Mouse (Mus musculus) NIH3T3 (cell line): Measurements from ENCODE around the gene Helb.
"Not testable (repeated sequence)": the region's sequence is repeated elsewhere in the genome, so short reads cannot be mapped to it uniquely, and the experiment has no call there.

Experiments
- DNase-seq: peaks from one replicate; pipeline ENCODE4 v3.0.0-alpha.2; 2012; ENCODE audit warnings: low read depth

Gene Helb

DNA sequence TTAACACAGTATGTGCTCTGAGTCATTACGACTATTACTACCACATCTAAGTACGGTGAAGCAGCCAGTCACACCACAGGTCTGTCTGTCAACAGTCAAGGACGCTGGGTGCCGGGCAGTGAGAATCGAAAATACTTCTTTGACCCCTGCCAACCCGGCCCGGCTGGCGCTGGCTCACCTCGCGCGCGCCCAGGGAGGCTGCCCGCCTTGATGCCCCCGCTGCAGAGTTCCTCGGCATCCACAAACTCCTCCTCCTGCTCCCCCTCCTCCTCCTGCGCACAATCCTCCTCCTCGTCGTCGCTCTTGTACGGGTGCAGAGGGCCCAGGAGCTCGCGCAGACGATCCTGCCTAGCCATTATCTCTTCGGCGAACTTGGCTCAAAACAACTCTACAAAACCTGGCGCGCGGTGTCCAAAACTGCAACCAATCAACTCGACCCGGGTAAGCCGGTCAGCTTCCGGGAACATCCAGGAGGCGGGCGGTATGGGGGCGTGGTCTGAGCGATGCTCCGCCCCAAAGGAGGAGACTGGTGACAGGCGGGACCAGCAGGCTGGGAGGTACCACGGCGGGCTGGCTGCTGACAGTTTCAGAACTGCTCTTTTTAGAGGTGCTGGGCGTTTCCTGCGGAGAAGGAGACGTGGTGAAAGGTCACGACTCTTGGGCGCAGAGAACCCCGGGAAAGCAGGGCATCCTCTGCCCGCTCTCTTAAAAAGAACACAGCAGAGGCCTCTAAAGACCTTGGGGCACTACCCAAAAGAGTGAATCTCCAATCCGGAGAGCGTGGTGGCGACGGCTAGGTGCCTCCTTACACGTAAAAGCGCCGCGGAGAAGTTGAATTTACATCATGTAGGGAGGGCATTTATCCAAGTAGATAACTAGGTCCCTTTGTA, at the start of gene Helb:
TSS of gene Helb (minus strand) at position 481 of the 890 bp plus-strand sequence.
- peak; percentile 98 for DNase-seq

DNA sequence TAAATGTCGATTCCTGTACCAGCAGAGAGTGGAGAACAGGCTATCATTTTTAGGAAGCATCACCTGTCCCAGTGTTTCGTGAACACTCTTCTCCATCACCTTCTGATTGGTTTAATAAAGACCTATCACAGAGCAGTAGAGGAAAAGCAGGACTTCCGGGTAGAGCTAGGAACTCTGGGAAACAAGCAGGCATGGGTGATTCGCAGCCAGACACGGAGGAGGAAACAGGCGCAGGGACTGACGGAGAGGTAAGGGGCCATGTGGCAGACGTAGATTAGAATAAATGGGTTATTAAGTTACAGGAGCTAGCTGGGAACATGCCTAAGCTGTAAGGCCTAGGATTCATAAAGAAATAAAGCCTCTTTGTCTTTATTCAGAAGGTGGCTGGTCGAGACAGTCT, 47.7 kb upstream of the Helb start:
- no peak for DNase-seq

DNA sequence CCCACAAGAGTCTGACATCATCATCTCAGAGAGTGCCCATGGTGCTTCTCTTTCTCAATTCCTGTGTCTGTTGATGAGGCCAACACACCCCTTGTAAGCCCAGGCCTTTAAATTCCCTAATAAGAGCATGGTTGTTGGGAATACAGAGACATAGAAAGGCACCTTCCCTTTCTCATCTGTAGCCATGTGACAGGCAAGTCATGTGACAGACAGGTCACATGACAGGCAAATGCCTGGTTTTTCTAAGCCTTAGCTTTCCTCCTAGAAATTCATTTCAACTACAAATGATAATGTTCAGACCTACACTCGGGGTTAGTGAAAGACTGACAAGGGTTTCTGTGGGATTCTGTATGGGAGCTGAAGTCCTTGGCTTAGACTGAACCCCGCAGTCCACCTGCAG, 41.1 kb upstream of the Helb start:
- no peak for DNase-seq

DNA sequence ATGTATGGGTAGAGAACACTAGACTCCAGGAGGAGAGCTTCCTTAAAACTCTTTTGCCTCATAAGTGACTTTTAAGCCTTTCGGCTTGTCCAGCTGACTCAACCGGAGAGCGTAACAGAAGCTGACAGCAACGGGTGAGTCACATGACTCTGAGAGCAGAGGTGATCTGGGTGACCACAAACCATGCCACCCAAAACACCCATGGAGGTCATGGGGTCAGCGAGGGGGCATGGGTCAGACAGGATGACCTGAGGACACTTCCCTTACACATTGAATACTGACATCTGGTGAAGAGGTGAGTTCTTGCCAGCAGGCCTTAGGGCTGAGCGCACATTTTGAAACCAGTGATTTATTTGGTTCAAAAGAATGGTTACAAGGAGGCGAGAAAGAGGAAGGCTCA, 38.9 kb upstream of the Helb start:
- DNase-seq: no peak

DNA sequence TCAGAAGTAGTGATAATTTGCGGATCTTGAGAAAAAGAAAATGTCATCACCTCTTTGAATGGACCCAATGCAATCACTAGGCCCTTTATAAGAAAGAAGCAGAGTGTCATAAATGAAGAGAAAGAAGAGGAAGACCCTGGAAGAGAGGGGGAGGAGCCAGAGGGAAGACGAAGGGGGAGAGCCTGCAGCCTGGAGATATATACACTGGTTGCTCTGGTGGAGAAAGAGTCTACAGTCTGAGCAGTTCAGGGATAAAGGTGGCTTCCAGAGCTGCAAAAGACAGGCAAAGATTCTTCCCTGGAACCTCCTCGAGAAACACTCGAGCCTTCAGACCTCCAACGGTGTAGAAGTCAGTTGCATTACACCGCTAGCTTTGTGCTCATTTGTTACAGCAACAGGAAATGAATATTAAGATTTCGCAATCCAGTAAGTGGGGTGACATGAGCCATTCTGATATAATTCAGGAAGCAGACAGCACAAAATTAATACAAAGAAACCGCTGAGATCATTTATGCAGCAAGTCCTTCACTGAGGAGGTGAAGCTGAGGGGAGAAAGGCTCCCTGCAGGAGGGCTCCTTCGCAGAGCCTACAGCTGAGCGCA, 28.2 kb upstream of the Helb start:
- DNase-seq: no peak

DNA sequence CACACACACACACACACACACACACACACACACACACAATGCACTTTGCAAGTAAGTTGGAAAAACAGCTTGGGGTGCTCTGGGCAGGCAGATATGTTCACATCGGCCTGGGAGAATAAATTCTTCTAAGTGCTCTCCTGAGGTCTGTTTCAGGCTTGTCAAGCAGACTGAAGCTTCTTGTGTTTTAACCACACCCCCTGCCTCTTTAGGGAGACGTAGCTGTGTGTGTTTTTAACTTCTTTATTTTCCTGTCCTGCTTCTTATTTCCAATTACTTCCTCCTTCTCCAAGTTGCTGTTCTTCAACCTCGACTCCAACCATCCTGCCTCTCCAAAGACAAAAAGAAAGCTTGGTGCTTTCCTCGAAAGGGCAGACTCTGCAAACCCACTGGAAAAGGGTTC, 27.4 kb upstream of the Helb start:
- no peak for DNase-seq

DNA sequence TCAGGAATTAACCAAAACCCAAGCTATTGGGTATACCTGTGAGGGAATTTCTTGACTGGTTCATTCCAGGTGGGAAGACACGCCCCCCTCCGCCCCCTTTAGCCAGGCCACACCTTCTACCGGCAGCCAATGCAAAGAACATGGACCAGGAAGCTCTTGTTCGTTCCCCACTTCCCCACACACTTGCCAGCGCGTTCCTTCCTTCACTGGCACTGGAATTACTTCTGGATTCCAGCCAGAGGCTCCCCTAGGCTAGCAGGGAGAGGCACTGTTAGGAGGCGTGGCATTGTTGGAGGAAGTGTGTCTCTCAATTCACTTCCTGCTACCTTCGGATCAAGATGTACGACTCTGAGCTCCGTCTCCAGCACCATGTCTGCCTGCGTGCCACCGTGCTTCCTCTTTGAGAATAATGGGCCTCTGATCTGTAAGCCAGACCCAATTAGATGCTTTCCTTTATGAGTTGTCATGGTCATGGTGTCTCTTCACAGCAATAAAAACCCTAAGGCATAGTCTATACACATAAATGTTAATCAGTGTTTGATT, 23.3 kb upstream of the Helb start:
- no peak for DNase-seq

DNA sequence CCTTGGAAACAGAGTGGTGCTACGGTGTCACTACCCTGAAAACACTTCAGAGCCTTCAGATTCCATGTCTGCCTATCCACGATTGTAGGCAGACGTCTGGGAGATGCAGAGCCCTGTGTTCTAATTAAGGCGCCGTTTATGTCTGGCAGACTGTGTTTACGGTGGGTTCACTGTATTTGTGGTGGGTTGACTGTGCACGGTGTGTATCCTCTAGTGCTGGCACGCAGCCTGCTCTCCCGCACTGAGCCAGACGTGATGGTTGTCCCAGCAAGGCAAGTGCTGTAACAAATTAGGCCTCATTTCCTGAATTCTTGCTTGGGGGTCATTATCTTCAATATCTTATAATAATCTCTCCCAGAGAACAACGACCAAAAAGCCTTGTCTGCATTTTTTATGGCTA, 20.9 kb upstream of the Helb start:
- DNase-seq: no peak

DNA sequence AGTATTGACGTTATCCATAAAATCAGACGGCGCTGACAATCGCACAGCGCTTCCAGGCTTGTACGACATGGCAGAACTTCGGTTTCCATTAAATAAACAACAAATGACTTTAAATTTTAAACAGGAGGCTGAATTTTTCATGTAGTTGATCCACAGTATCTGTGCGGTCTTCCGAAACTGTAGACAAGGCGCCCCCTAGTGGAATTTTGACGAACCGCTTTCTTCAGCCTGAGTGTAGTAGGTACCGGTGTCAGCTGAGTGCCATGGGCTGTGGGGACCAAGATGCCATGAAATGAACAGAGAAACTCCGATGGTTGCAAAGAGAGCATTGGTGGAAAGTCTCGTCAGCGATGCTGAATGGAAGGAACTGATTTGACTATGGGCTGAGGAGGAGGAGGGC, 17.8 kb upstream of the Helb start:
- DNase-seq: peak; percentile 64

DNA sequence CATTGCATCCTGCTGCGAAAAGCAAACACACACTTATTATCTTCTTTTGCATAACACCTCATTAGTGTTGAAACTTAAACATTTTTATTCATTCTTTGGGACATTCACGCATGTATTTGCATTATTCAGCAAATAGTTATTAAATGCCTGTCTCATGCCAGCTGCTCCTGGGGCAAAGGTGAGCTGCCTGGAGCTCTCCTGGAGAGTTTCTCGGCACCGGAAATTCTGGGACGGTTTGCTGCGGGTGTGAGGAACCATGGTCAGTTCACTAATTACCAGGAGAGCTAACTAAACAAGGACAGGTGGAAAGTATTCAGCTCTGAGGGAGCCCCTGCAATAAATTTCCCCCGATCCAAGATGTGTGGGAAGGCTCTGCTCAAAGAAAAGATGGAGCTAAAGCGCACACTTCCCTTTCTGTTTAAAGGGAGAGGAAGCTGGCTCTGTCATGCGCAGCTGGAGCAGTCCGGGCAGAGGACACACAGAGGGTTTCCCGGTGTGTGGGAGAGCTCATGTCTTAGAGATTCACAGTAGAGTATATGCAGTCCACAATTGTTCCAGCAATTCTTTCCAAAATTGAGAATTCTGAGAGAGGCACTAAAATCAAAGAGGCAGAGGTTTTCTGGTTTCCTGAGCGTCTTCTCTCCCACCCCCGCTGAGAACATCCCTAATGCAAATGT, 16.0 kb upstream of the Helb start:
- DNase-seq: no peak

DNA sequence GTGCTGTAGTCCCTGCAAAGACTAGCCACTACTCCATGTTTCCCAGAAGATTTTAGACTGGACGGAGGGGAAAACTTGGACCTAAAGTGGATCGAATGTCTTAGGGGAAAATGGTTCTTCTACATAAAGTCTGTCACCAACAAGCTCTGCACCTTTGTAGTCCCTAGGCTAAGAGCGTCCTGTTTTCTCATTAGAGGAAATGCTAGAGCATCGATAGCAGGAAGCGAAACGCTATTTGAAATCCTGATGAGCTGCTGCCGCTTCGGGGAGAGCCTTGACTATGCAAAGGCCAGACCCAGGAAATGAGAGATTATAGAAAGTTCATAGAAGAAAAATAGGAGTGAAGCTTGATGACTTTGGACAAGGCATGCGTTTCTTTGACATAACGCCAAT, 12.7 kb upstream of the Helb start:
- no peak for DNase-seq

DNA sequence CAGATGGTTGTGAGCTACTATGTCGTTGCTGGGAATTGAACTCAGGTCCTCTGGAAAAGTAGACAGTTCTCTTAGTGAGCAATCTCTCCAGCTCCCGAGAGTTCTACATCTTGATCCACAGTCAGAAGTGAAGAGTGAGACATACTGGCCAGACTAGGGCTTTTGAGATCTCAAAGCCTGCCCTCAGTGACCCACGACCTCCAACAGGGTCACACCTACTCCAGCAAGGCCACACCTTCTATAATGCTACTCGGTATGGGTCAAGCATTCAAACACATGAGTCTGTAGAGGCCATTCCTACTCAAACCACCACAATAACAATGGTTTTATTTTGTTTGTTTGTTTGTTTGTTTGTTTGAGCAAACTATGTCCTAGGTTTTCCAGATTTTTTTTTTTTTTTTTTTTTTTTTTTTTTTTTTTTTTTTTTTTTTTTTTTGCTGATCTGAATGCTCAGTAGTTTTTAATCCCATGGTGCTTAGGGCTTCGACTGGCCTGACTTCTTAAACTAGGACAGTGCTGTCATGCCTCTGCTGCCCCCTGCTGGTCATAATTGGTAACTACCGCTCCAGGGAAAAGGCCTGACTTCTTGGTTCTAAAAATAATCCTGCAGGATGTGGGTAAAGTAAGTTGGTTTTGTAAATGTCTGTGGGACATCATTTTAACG, 12.1 kb upstream of the Helb start:
- DNase-seq: peak; percentile 94

DNA sequence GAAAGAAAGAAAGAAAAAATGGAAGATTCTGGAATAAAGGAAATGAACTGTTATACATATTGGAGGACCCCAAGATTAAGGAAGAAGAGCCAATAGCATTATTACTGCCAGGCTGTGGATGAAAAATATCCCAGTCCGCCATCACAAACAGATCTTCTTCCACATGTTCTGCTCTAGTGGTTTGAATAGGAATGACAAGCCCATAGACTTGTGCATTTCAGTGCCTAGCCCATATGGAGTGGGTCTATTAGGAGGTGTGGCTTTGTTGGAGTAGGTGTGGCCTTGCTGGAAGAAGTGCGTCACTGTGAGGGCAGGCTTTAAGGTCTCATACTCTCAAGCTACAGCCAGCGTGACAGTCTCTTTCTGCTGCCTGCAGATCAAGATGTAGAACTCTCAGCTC, 10.9 kb upstream of the Helb start:
- DNase-seq: no peak

DNA sequence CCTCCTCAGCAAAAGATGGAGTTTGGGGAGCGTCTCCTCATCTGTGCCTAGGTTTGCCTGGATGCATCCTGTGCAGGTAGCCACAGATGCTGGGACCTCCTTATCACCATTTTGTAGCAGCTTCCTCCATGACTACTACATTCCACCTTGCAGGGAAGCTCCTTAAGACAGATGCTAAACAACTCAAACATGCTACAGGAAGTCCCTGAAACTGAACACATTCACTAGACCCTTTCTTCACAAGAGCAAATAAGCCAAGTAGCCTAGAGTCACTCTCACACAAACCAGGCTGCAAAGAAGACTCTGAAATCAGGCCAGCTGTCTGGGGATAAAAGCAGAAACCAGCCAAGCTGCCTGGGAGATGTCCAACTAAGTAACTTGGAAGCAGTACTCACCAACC, 2.5 kb upstream of the Helb start:
- DNase-seq: no peak

DNA sequence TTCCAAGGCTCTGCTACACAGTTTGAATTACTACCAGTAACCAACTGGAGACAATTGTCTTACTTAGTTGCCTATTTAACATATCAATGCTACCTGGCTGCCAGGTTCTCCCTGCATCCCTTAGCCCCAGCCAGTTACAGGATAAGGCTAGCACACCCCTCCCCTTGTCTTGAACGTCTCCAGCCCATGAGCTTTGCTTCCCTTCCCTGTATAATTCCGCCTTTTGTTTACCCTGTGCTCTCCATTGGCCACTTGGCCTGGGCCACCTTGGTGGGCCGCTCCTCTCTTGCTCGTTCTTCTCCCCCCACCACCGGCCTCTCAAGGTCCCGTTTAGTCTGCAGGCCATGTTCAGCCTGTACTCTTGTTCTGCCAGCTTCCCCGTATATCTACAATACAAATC, 1.7 kb upstream of the Helb start:
- DNase-seq: no peak

DNA sequence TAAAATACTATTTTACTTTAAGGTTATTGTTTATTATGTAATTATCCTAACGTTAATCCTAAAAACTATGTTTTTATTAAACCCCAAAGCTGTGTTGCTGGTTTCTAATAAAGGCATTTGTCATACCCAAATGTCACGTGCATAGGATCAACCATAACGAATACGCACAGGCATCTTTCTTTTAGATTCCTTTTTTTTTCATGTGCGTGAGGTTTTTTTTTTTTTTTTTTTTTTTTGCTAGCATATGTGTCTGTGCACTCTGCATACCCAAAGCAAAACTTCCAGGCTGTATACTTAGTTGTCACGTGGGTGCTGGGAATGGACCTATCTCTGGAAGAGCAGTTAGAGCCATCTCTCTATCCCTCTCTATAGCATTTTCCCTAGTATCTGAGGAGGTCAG, 1.2 kb upstream of the Helb start:
- DNase-seq: no peak

DNA sequence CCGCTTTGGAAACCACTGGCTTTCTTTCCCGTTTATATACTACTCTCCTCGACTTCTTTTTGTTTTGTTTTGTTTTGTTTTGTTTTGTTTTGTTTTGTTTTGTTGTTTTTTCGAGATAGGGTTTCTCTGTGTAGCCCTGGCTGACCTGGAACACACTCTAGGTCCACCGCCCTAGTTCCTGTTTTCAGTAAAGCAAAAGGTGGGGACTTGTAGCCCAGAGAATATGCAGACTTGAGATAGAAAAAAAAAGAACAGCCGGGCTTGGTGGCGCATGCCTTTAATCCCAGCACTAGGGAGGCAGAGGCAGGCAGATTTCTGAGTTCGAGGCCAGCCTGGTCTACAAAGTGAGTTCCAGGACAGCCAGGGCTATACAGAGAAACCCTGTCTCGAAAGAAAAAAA, 695 bp upstream of the Helb start:
- not testable (repeated sequence) for DNase-seq

DNA sequence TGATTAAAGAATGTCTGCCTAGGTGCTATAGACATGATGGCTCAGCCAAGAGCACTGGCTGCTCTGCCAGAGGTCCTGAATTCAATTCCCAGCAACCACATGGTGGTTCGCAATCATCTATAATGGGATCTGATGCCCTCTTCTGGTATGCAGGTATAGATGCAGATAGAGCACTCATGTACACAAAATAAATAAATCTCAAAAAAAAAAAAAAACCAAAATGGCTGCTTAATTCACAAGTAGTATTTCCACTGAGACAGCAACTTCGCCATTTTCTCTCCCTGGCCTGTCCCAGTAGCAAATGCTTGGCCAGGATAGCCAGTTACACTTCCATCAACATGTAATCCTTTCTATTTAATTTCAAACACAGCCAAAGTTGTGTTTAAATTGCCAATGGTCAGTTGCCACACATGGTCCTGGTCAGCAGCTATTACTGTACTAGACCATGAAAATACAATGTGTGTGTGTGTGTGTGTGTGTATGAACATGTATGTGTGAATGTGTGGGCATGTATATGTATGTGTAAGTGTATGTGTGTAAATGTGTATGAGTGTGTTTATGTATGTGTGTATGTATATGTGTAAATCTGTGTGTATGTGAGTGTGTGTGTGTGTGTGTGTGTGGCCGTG, 982 bp downstream of the Helb start:
- DNase-seq: no peak

DNA sequence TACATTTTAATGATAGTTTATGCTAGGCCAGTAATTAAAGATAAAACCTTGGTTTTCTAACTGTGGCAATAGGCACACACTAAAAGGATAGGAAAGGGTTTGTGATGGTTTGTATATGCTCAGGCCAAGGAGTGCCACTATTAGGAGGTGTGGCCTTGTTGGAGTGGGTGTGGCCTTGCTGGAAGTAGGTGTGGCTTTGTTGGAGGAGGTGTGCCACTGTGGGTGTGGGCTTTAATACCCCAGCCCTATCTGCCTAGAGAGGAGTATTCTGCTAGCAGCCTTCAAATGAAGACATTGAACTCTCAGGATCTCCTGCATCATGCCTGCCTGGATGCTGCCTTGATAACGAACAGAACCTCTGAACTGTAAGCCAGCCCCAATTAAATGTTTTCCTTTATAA, 12.0 kb downstream of the Helb start:
- DNase-seq: no peak

DNA sequence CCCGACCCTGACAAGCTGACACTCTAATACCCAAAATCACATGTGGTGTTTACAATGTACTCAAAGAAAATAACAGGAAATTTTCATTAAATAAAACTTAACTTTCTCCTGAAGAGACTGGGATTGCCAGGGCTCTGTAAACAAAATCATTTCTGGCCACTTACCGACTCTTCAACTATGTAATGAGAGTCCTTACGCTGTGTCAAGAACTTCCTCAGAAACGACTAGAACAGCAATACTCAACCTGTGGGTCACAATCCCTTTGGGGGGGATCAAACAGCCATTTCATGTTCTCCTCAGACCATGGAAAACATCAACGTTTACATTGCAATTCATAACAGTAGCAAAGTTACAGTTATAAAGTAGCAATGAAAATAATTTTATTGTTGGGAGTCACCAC, 15.2 kb downstream of the Helb start:
- no peak for DNase-seq

DNA sequence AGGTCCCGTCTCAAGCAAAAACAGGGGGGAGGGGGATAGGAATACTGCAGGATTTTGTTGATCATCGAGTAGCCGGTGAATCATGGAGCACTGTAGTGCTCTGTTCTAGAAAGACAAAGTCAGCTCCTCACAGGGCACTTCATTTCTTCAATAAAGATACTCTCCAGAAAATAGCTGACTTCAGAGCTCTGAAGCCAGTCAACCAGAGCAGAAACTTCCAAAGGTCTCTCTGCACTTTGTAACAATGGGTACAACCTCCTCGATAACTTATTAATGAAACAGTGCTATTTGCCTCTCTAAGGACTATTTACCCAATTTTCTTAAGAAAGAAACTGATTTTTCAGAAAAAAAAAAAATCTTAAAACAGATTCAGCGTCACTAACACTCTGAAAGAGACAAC, 17.1 kb downstream of the Helb start:
- no peak for DNase-seq

DNA sequence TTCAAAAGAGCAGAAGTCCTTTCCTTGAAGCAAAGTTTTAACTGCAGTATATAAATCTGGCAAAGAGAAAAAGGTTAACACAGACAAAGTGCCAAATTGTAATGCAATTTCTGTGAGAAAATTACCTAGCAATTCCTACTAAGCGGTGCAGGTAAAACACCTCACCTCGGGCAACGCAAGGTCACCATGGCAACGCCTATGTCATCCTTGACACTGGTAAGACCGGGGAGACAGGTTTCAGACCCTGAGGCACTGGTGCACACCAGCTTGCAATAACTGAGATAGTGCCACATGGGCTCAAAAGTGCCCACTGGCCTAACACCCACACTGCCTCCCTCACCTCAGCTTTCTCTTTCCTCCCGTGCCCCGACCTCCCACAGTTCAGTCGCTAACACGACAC, 17.7 kb downstream of the Helb start:
- DNase-seq: no peak
